Mouse (Mus musculus): Measurements from ENCODE around the gene Cc2d1b. TPM values are rescaled to one million over a fixed set of nuclear protein-coding genes. Genes with fewer than 3 reads are reported as not detected.

The Cc2d1b gene
- 91.3 and 120 TPM in 2 replicates for polyA plus RNA-seq (2012)

DNA sequence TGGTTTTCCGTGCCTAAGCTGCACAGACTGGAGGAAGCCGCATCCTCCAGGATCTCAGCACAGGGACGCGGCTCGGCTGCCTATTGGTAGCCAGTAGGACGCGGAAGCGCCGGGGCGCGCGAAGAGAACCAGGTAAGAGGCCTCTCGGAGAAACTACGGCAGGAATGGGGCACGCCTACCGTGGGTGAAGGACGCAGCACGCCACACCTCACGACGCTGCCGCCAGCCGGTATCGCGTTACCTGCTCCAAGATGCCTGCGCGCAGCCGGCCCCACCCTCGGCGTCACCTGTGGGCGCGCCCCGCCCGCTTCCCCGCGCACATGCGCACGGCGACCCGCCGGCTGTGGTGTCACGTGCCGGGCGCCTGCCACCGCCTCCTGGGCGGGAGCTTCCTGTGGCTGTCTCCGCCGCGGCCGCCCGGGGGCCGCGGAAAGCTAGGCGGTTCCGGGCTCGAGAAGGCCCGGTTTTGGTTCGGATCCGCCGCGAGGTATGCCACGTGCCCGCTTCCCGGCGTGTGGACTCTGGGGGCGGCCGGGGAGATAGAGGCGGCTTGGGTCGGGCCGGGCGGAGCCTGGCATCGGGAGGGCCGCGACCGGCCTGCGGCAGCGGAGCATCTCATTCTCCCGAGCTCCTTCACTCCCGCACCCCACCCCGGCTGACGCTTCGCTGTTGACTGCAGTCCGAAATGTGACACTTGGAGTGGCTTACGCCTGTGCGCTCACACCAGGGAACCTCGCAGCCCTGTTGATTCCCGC lies at the start of gene Cc2d1b:
Gene Cc2d1b, plus strand, starts transcription at position 354 of the 755 bp plus-strand sequence.

DNA sequence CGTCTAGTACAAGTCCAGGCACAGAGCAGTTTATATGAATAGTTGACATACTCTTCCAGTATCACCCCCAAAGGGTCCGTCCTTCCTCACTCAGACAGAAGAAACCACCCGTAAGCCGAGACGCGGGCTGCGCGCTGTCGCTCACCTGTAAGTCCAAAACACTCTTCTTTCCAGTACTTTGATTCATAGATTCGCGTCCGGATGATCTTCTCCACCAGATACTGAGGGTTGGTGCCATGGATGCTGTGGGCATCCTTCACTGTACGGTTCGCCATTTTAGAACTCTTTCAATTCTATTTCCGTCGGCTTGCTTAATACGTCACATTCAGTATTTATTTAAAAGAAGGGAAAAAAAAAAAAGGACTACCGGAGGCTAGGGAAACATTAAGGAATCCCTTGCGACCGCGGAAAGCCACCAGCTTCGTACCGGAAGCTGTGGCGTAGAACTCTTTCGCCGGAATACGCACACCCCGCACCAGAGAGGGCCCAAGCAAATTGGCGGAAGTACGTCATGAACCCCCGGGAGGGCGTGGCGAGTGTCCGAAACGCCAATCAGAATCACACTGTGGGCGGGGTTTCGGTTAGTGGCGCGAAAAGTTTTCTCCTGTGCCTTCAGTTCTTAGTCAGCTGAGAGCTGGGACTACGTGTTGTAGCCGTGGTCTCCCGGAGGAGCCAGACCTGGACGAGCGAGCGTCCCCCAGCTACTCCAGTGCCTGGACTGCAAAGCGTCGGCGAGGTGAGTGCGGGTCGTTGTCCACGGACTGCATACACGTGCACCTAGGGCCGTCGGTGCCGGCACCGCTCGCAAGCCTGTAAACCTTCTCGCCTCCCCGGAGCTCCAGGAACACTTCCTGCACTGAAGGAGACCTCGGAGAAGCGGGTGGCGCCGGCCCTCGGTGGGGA lies 40.6 kb upstream of the Cc2d1b start, which contains the start of the genes Prpf38a and Orc1:
Gene Prpf38a, minus strand, starts transcription at position 497 of the 903 bp plus-strand sequence.
Gene Orc1, plus strand, starts transcription at position 584 of the 903 bp plus-strand sequence.

Other genes with a start within 250 kb of the Cc2d1b start
- gene Shisal2a, start 236.6 kb upstream of the Cc2d1b start, polyA plus RNA-seq (2012): not detected in 2 replicates
- gene Gpx7, start 213.0 kb upstream of the Cc2d1b start, polyA plus RNA-seq (2012): 1.2 and 2.2 TPM in 2 replicates
- 20.4 and 24.7 TPM in 2 replicates for gene Tut4, start 160.5 kb upstream of the Cc2d1b start, polyA plus RNA-seq (2012)
- gene Prpf38a, start 40.6 kb upstream of the Cc2d1b start, polyA plus RNA-seq (2012): 2.3 and 4.1 TPM in 2 replicates
- gene Orc1, start 40.5 kb upstream of the Cc2d1b start, polyA plus RNA-seq (2012): 19.5 and 24.8 TPM in 2 replicates
- not detected in 2 replicates for gene 3110021N24Rik, start 99.7 kb downstream of the Cc2d1b start, polyA plus RNA-seq (2012)
- gene Zfyve9, start 160.9 kb downstream of the Cc2d1b start, polyA plus RNA-seq (2012): 0.03 and 0.05 TPM in 2 replicates
- 7.1 and 8.3 TPM in 2 replicates for gene Btf3l4, start 213.7 kb downstream of the Cc2d1b start, polyA plus RNA-seq (2012)
- 12.2 and 17.6 TPM in 2 replicates for gene Txndc12, start 214.7 kb downstream of the Cc2d1b start, polyA plus RNA-seq (2012)
- 72.4 and 73.7 TPM in 2 replicates for gene Kti12, start 227.8 kb downstream of the Cc2d1b start, polyA plus RNA-seq (2012)
- 0.25 and 0.47 TPM in 2 replicates for gene A730015C16Rik, start 228.7 kb downstream of the Cc2d1b start, polyA plus RNA-seq (2012)

Data from megakaryocyte-erythroid progenitor cell, adult 5 weeks (primary cell).